Mouse (Mus musculus) liver, adult (tissue): ENCODE data around the gene Armc9.

ENCODE experiments used
- GATA4 ChIP-seq: IDR thresholded peaks from 2 replicates; pipeline ENCODE4 v1.6.1; 2014; ENCODE audit warnings: mild to moderate bottlenecking, low read length; ENCODE audit not compliant: insufficient replicate concordance

Armc9 gene

GRCm38 (mm10) chr1:86189034-86189702, 34.6 kb downstream of the Armc9 start:
- TF ChIP-seq GATA4, result no peak

DNA sequence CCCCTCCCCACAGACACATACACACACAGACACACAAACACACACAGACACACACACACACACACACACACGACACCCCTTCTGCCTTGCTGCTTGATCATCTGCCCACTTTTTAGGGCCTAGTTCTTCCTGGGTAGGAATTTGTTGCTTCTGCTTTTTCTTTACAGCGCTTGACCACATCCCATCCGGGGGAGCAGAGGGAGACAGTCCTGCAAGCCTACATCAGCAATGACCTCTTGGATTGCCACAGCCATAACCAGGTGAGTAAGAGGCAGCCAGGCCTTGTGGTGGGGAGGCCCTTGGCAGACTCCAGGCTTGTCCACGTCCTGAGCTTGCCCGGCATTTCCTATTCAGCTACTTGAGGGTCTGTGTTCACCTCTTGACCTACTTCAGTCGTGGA, 36.3 kb downstream of the Armc9 start:
- TF ChIP-seq GATA4, result no peak

DNA sequence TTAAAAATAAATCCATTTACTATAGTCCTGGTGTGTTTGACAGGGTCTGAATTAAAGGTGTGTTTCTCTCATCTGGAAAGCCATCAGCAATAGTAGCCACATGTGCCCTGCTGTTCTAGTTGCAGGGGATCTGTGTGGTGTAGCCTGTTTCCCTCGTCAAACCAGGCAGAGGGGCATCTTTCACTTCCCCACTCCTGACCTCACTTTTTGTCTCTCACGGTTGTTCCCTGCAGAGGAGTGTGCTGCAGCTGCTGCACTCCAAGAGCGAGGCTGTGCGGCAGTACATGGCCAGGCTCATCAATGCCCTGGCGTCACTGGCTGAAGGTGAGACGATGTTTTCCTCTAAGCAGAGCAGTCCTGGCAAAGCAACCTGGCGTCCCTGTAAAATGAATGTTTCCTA, 39.5 kb downstream of the Armc9 start:
- TF ChIP-seq GATA4, result no peak

- TF ChIP-seq GATA4, result no peak
These were observed 43.7 kb downstream of the Armc9 start for GRCm38 (mm10) chr1:86198276-86198675.

DNA sequence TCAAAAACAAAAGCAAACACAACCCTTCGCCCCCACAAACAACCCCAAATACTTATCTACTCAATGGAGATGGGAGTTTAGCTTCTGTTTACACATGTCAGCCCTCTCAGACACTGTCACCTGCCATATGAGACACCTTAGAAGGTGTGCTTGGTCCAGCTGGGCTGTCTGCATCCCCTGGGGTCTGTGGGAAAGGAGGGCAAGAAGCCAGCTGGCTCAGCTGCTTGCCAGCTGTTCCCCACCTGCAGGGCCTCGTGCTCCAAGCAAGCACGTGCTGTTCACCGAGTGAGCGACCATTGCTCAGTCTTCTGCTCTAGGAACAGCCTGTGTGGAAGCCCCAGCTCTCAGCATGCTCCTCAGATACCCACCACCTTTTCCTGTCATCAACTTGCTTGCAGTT, 44.4 kb downstream of the Armc9 start:
- no peak for TF ChIP-seq GATA4

DNA sequence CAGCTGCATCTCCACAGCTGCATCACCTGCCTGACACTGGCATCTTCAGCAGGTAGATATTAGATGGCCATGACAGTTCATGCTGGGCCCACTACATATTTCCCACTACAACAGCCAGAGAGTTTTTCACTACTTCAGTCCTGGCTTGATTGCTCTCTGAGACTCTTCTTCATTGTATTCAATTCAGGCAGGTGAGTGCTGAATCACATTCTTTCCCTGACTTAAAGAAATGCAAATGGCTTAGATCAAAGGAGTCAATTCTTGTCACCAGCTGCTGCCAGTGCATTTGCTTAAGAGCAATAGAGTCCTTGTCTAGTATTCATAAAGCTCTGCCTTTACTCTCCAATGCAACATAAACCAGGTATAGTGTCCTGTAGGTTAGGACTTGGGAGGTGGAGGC, 46.7 kb downstream of the Armc9 start:
- no peak for TF ChIP-seq GATA4

- TF ChIP-seq GATA4, result no peak
These were observed 48.1 kb downstream of the Armc9 start for GRCm38 (mm10) chr1:86202617-86203219.

- TF ChIP-seq GATA4, result no peak
These were observed 56.1 kb downstream of the Armc9 start for GRCm38 (mm10) chr1:86210676-86211075.

DNA sequence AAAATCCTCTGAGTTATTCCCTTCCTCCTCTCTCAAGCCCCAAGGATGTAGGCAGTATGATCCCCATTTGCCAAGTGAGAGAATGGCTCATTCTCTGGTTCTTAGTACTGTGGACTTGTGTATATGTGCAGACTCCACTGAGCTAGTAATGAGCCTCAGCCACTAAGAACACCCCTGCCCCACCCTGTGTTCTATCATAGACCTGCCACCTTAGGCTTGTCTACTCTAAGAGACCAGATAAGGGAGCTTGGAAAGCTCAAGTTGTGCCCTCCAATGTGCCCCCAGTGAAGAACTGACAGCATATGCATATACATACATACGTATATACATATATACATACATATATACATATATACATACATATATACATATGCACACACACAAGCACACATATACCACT, 56.9 kb downstream of the Armc9 start:
- TF ChIP-seq GATA4, result no peak

DNA sequence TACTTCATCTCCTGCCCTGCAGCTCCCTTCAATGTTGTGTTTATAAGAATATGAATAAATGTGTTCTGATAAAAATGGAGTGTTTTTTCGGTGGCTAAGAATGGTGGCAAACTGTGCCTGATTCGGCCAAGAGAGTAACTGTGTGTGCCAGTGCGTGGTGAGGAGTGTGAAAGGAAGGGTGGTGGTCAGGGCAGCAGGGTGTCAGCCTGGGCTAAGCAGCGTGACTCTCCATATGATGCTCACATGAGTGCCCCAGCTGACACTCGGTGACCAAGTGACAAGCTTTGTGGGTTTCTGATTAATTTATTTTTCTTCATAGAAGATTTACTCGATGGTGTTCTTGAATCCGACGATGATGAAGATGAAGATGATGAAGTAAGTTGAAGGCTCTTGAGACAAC, 58.2 kb downstream of the Armc9 start:
- no peak for TF ChIP-seq GATA4

DNA sequence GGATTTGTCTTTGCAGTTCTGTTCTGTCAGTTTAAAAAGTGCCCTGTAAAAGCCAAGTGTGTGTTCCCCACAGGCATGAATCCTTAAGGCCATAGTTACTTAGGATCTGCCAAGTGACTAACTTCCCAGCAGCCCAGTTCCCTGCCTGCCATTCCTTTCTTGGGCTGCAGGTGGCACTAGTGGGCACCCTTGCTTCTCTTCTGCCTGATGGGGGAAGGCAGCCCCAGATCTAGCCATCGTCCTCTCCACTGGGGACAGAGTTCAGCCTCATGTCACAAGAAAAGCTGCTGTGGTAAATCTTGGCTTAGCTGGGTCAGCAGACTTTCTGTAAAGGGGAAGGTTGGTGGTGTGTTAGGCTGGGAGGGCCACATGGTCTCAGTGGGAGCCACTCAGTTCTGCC, 59.6 kb downstream of the Armc9 start:
- no peak for TF ChIP-seq GATA4

- TF ChIP-seq GATA4, result no peak
These were observed 60.7 kb downstream of the Armc9 start for GRCm38 (mm10) chr1:86215297-86215696.

- TF ChIP-seq GATA4, result no peak
These were observed 61.8 kb downstream of the Armc9 start for GRCm38 (mm10) chr1:86216412-86216811.

- TF ChIP-seq GATA4, result no peak
These were observed 63.4 kb downstream of the Armc9 start for GRCm38 (mm10) chr1:86217976-86218375.

DNA sequence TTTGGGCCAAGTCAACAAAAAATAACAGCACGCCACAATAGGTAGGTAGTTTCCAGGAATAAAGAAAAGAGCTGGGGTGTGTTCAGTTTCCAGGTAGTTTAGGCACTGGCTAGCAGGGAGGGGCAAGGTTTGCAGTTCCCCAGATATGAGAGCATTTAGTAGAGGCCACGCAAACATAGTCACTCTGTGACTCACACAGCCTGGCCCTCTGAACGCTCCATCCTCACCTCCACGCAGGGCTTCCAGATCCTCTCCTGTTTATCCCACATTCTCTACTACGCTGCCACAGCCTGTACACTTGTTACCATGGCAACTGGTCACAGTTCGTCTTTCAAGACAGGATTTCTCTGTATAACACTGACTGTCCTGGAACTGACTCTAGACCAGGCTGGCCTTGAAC, 70.6 kb downstream of the Armc9 start:
- no peak for TF ChIP-seq GATA4

DNA sequence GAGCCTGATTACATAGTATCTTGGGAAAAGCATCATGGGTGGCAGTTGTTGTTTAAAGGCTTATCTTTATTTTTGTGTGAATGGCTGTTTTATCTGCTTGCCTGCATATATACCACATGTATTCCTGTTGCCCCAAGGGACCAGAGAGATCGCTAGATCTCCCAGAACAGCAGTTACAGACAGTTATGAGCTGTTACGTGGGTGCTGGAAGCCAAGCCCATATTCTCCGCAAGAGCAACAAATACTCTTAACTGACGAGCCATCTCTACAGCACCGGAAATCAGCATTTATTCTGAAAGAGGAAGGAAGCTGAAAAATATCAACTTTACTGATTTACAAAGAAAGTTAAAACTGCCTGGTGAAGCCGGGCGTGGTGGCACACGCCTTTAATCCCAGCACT, 74.1 kb downstream of the Armc9 start:
- TF ChIP-seq GATA4, result no peak
